Mouse (Mus musculus): ENCODE results near the gene Nedd9. TPM values are rescaled to one million over a fixed set of nuclear protein-coding genes. Genes with fewer than 3 reads are reported as not detected.

Gene Nedd9
- 10 to 100 TPM in 1 of 2 experiments, 1 to 10 TPM in 1; 9.7 to 11.0 TPM for total RNA-seq (2021)
- long read RNA-seq, experiment 1, full-length matches to known transcripts: 8 of 12 reads
- long read RNA-seq, experiment 1, partial matches to known transcripts: 3 of 12 reads
- long read RNA-seq, experiment 1, other reads (novel, unspliced or antisense): 1 of 12 reads
- long read RNA-seq, experiment 2, full-length matches to known transcripts: 3 of 4 reads
- long read RNA-seq, experiment 2, partial matches to known transcripts: 1 of 4 reads
- long read RNA-seq, experiment 2, other reads (novel, unspliced or antisense): 0 of 4 reads

- DNase-seq (ENCODE audit: low spot score in 2 of 2): no peak
Measured at GRCm38 (mm10) chr13:41486606-41487408, at the start of gene Nedd9. TSS of gene Nedd9 (minus strand) at chr13:41487362.

- no peak for DNase-seq (ENCODE audit: low spot score in 2 of 2)
Measured at GRCm38 (mm10) chr13:41532625-41533024, 45.5 kb upstream of the Nedd9 start.

GRCm38 (mm10) chr13:41530326-41530725, 43.2 kb upstream of the Nedd9 start:
- DNase-seq (ENCODE audit: low spot score in 2 of 2): no peak

- DNase-seq (ENCODE audit: low spot score in 2 of 2): no peak
Measured at GRCm38 (mm10) chr13:41524208-41524607, 37.0 kb upstream of the Nedd9 start.

- no peak for DNase-seq (ENCODE audit: low spot score in 2 of 2)
Measured at GRCm38 (mm10) chr13:41521296-41521695, 34.1 kb upstream of the Nedd9 start.

GRCm38 (mm10) chr13:41520549-41521161, 33.5 kb upstream of the Nedd9 start:
- DNase-seq (ENCODE audit: low spot score in 2 of 2): no peak

- DNase-seq (ENCODE audit: low spot score in 2 of 2): no peak
Measured at GRCm38 (mm10) chr13:41519792-41520191, 32.6 kb upstream of the Nedd9 start.

GRCm38 (mm10) chr13:41517193-41517592, 30.0 kb upstream of the Nedd9 start:
- DNase-seq (ENCODE audit: low spot score in 2 of 2): no peak

- DNase-seq (ENCODE audit: low spot score in 2 of 2): no peak
Measured at GRCm38 (mm10) chr13:41515749-41516148, 28.6 kb upstream of the Nedd9 start.

GRCm38 (mm10) chr13:41514918-41515317, 27.8 kb upstream of the Nedd9 start:
- no peak for DNase-seq (ENCODE audit: low spot score in 2 of 2)

- no peak for DNase-seq (ENCODE audit: low spot score in 2 of 2)
Measured at GRCm38 (mm10) chr13:41513456-41513855, 26.3 kb upstream of the Nedd9 start.

GRCm38 (mm10) chr13:41512243-41512642, 25.1 kb upstream of the Nedd9 start:
- no peak for DNase-seq (ENCODE audit: low spot score in 2 of 2)

- no peak for DNase-seq (ENCODE audit: low spot score in 2 of 2)
Measured at GRCm38 (mm10) chr13:41510631-41511419, 23.7 kb upstream of the Nedd9 start.

GRCm38 (mm10) chr13:41505594-41505993, 18.4 kb upstream of the Nedd9 start:
- DNase-seq (ENCODE audit: low spot score in 2 of 2): no peak

- DNase-seq (ENCODE audit: low spot score in 2 of 2): no peak
Measured at GRCm38 (mm10) chr13:41504997-41505396, 17.8 kb upstream of the Nedd9 start.

GRCm38 (mm10) chr13:41504448-41504847, 17.3 kb upstream of the Nedd9 start:
- DNase-seq (ENCODE audit: low spot score in 2 of 2): no peak

- no peak for DNase-seq (ENCODE audit: low spot score in 2 of 2)
Measured at GRCm38 (mm10) chr13:41502917-41503301, 15.7 kb upstream of the Nedd9 start.

- no peak for DNase-seq (ENCODE audit: low spot score in 2 of 2)
Measured at GRCm38 (mm10) chr13:41502136-41502916, 15.2 kb upstream of the Nedd9 start.

GRCm38 (mm10) chr13:41500793-41501192, 13.6 kb upstream of the Nedd9 start:
- no peak for DNase-seq (ENCODE audit: low spot score in 2 of 2)

- no peak for DNase-seq (ENCODE audit: low spot score in 2 of 2)
Measured at GRCm38 (mm10) chr13:41498611-41499121, 11.5 kb upstream of the Nedd9 start.
